Mouse (Mus musculus) lung, postnatal 25 days (tissue): ENCODE data around the gene Magea4.

Experiments
- DNase-seq: peaks from one replicate; pipeline ENCODE4 v3.0.0; 2022; ENCODE audit warnings: low spot score

Magea4 gene

GRCm38 (mm10) chrX:72221717-72222116 is at the start of gene Magea4:
Gene Magea4, plus strand, starts transcription at chrX:72222017.
- DNase-seq = no peak

- no peak for DNase-seq
Measured at GRCm38 (mm10) chrX:72202944-72203554, 18.8 kb upstream of the Magea4 start.

GRCm38 (mm10) chrX:72270637-72271036 is 48.8 kb downstream of the Magea4 start:
- no peak for DNase-seq
